ENCODE assay signal across 22 mouse cellular contexts in the genomic region with DNA sequence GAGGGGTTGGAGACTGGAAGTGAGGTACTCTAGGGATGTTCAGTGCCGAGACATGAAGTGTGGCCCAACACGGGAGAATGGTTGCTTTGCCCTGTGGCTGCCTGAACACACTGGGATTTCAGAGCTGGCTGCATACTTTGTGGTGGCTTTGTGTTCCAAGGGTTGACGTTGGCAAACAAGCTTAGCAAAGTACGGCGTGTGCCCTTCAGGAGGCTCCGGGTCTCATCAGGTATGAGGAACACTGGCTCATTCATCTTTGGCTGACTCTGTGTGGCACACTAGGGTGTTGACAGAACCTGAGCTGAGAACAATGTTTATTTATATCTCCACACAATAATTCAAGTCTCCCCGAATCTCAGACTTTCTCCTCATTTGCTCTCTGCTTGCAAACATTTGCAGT. TPM values are rescaled to one million over a fixed set of nuclear protein-coding genes. Genes with fewer than 3 reads are reported as not detected.
DNase-seq lines count a peak whose midpoint lies in the region; ATAC-seq lines count a peak whose summit lies in the region.
"Had no signal": no experiment of that assay in that cellular context is flagged by ENCODE, and none has a peak within 500 bp of the region (broad histone marks: within the 10 kb centered on the region; RNA-seq: fewer than 3 reads in every experiment).

No protein-coding gene starts in this region.

- H3K9me3 ChIP-seq in heart, embryonic 11.5 days (replicated peaks; ENCODE audit: control insufficient read depth, low read length): no peaks in the 10 kb centered on the region
- H3K9me3 ChIP-seq in liver, embryonic 12.5 days (replicated peaks): no peaks in the 10 kb centered on the region
- H3K9me3 ChIP-seq: embryonic facial prominence, embryonic 12.5 days; forebrain, embryonic 12.5 days; G1E; hindbrain, embryonic 10.5 days; intestine, embryonic 15.5 days had no signal

- H3K4me1 ChIP-seq in heart, embryonic 11.5 days (ENCODE audit: control insufficient read depth, insufficient read depth, low read length): no peaks in the 10 kb centered on the region
- no peaks in the 10 kb centered on the region for H3K4me1 ChIP-seq in liver, embryonic 12.5 days
- H3K4me1 ChIP-seq: embryonic facial prominence, embryonic 12.5 days; forebrain, embryonic 12.5 days; intestine, embryonic 15.5 days had no signal

- no peak overlapping the region for H3K4me2 ChIP-seq in heart, embryonic 11.5 days
- H3K4me2 ChIP-seq in liver, embryonic 12.5 days: no peak overlapping the region
- H3K4me2 ChIP-seq: embryonic facial prominence, embryonic 12.5 days; forebrain, embryonic 12.5 days; hindbrain, embryonic 14.5 days; intestine, embryonic 15.5 days had no signal

- no peaks in the 10 kb centered on the region for H3K36me3 ChIP-seq in heart, embryonic 11.5 days (ENCODE audit: control insufficient read depth, insufficient read depth, low read length)
- H3K36me3 ChIP-seq in liver, embryonic 12.5 days: no peaks in the 10 kb centered on the region
- H3K36me3 ChIP-seq: embryonic facial prominence, embryonic 12.5 days; forebrain, embryonic 12.5 days; G1E; hindbrain, embryonic 10.5 days; intestine, embryonic 15.5 days had no signal

- peak; percentile 95 for DNase-seq in heart, adult 11 months
- peak; percentile 3 for DNase-seq in lung, postnatal 36 days
- DNase-seq in lung, postnatal 25 days (ENCODE audit: low spot score): no peak
- peak; percentile 18 to 31 for DNase-seq in heart, postnatal 36 days
- no peak for DNase-seq in kidney, postnatal 14 days
- DNase-seq: adrenal gland, adult 8-10 months; adrenal gland, postnatal 36 days; B cell, adult 2 months; cerebellum, adult 11 months; cerebellum, adult 9-10 months; cerebellum, postnatal 25 days; gastrocnemius, postnatal 10 days had no signal

- H3K27me3 ChIP-seq in heart, embryonic 11.5 days (ENCODE audit: control insufficient read depth, insufficient read depth, low read length): no peaks in the 10 kb centered on the region
- H3K27me3 ChIP-seq in liver, embryonic 12.5 days (replicated peaks): no peaks in the 10 kb centered on the region
- H3K27me3 ChIP-seq: embryonic facial prominence, embryonic 12.5 days; forebrain, embryonic 12.5 days; intestine, embryonic 15.5 days had no signal

- H3K27ac ChIP-seq in heart, embryonic 11.5 days (ENCODE audit: low read depth, low read length): no peak overlapping the region
- H3K27ac ChIP-seq in liver, embryonic 12.5 days: no peak overlapping the region
- H3K27ac ChIP-seq: embryonic facial prominence, embryonic 12.5 days; forebrain, embryonic 12.5 days; hindbrain, embryonic 10.5 days; hindbrain, embryonic 14.5 days; intestine, embryonic 15.5 days had no signal

- no peak overlapping the region for H3K4me3 ChIP-seq in heart, embryonic 11.5 days (ENCODE audit: low read depth, low read length)
- H3K4me3 ChIP-seq in liver, embryonic 12.5 days: no peak overlapping the region
- H3K4me3 ChIP-seq: embryonic facial prominence, embryonic 12.5 days; forebrain, embryonic 12.5 days; hindbrain, embryonic 10.5 days; intestine, embryonic 15.5 days had no signal

- ATAC-seq in heart, embryonic 11.5 days (replicated peaks; ENCODE audit: insufficient number of reproducible peaks, low FRiP score, low TSS enrichment): no peak
- ATAC-seq in liver, embryonic 12.5 days: no peak
- ATAC-seq: CD4-positive, CD25-positive, alpha-beta regulatory T cell, adult 4 months; forebrain, embryonic 16.5 days; intestine, embryonic 15.5 days had no signal

- intact Hi-C loops in heart, postnatal 36 days (cut with DNase I): no loop called here

- WGBS in heart, embryonic 11.5 days (ENCODE audit: insufficient replicate concordance): 68% methylated on average over 7 of the region's 7 CpGs
- WGBS in liver, embryonic 12.5 days (ENCODE audit: insufficient replicate concordance): 71% methylated on average over 7 of the region's 7 CpGs

- no peak overlapping the region for H3K9ac ChIP-seq in heart, embryonic 11.5 days (ENCODE audit: low read depth, low read length)
- H3K9ac ChIP-seq in liver, embryonic 12.5 days: no peak overlapping the region
- H3K9ac ChIP-seq: embryonic facial prominence, embryonic 12.5 days; forebrain, embryonic 12.5 days; hindbrain, embryonic 14.5 days; intestine, embryonic 15.5 days had no signal

RNA-seq across cellular contexts. Expression of a gene that starts 11.9 kb away (rescaled TPM):
- 33.7 and 35.2 TPM in 2 replicates for polyA plus RNA-seq in heart, embryonic 11.5 days (2014; fragmentation: Nextera tagmentation; extraction: Ambion mirVana)
- 10 to 100 TPM; 63.4 to 76.8 TPM for total RNA-seq in heart, postnatal 36 days (2021)
- polyA plus RNA-seq in liver, embryonic 12.5 days (2016; fragmentation: Nextera tagmentation; extraction: Ambion mirVana): 13.5 and 13.7 TPM in 2 replicates

Comparison
In these comparisons a context has a peak if more than half of its experiments do, and no peak if none do; other contexts are left out.
1. DNase-seq: peak in heart, adult 11 months (single experiment), lung, postnatal 36 days (single experiment) and heart, postnatal 36 days (2 of 2); none in lung, postnatal 25 days (single experiment) and kidney, postnatal 14 days (single experiment).